Mouse (Mus musculus) heart, postnatal 0 days (tissue): ENCODE data around the gene Bmp3.

Source experiments
- CTCF ChIP-seq: IDR thresholded peaks from 2 replicates; pipeline ENCODE4 v1.5.1; 2016; ENCODE audit warnings: antibody characterized with exemption, control low read depth, low read depth
- EP300 ChIP-seq: IDR thresholded peaks from 2 replicates; pipeline ENCODE4 v1.6.1; 2016; ENCODE audit warnings: antibody characterized with exemption, low read depth

DNA sequence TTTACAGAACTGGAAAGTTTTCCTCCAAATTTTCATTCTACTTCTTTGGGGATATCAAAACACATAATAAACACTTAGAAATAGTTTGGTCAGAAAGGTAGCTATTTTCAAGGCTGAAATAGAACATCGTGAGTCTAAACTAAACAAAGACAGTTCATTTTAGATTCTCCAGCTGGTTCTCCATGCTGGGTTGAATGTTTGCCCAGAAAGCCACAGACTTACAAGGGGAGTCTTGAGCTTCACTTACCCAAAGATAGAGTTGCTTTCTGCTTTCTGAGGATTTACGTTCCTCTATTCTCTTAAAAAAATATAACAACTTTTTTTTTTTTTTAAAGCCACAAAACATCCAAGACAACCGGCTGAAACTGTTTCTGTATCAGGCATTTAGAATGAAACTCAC is 40.1 kb downstream of the Bmp3 start:
- TF ChIP-seq CTCF (no peak), EP300 (no peak)
